Mouse (Mus musculus): ENCODE measurements around the gene Rhot1.

DNA sequence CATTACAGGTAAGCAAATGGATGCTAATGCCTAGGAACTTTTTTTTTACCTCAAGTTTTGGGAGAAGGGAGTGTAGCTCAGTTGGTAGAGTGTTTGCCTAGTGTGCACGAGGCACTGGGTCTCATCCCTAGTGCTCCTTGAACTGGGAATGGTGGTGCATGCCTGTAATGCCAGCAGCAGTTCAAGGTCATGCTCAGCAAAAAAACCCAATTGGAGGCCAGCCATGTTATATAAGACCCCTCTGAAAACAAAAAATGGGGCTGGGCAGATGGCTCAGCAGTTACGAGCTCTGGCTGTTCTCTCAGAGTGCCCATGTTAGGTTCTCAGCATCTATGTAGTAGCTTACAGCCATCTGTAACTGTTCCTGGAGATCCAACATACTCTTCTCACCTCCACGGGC is 39.7 kb downstream of the Rhot1 start:
- TF ChIP-seq CTCF (IDR thresholded peaks at IDR 0.05; ENCODE audit: low read depth), result no peak
- no peak for TF ChIP-seq EP300 (IDR thresholded peaks at IDR 0.05; ENCODE audit: low read depth)
